Mouse (Mus musculus) heart, embryonic 10.5 days (tissue): ENCODE measurements around the gene Cdc37. TPM values are rescaled to one million over a fixed set of nuclear protein-coding genes. Genes with fewer than 3 reads are reported as not detected.

Experiments used
- DNase-seq: peaks from one replicate; pipeline ENCODE4 v3.0.0-alpha.2; 2017; ENCODE audit warnings: low spot score
- H3K27ac ChIP-seq: fragments of 300-500 bp; sonication (generic); 2 replicates; pipeline ENCODE4 v1.5.1; 2016; ENCODE audit warnings: mild to moderate bottlenecking
- H3K27me3 ChIP-seq: fragments of 300-500 bp; sonication (generic); 2 replicates; pipeline ENCODE4 v1.6.1; 2016; ENCODE audit warnings: mild to moderate bottlenecking; ENCODE audit not compliant: poor library complexity, insufficient read depth, severe bottlenecking
- H3K36me3 ChIP-seq: fragments of 300-500 bp; sonication (generic); 2 replicates; pipeline ENCODE4 v1.6.1; 2016; ENCODE audit warnings: mild to moderate bottlenecking, moderate library complexity
- H3K4me1 ChIP-seq: fragments of 300-500 bp; sonication (generic); 2 replicates; pipeline ENCODE4 v1.6.1; 2016; ENCODE audit warnings: mild to moderate bottlenecking
- H3K4me3 ChIP-seq: fragments of 300-500 bp; sonication (generic); 2 replicates; pipeline ENCODE4 v1.5.1; 2016; ENCODE audit warnings: mild to moderate bottlenecking, moderate library complexity
- H3K9me3 ChIP-seq: fragments of 300-500 bp; sonication (generic); 2 replicates; pipeline ENCODE4 v1.6.1; 2016; ENCODE audit warnings: mild to moderate bottlenecking, moderate library complexity
- WGBS: fragments of 180-500 bp; shearing (Covaris S2); methylation state at CpG from one replicate; pipeline ENCODE4 v1.1.7; 2016; 5-methylcytosine and 5-hydroxymethylcytosine counted together
- polyA plus RNA-seq: library from polyadenylated mRNA; unstranded; fragments of >200 nt; fragmentation: Nextera tagmentation; extraction: Ambion mirVana; gene quantifications from 2 replicates; pipeline ENCODE4 v1.2.1, GENCODE M21; 2016

Gene Cdc37
- polyA plus RNA-seq, 1 experiment from 2014 or later = 333 TPM

GRCm38 (mm10) chr9:21141922-21142321, 7.9 kb downstream of the Cdc37 start:
- Histone ChIP-seq H3K27me3 (no peaks in the 10 kb centered on the region), H3K4me3 (no peak overlapping the region), H3K36me3 (peaks cover 90% of the 10 kb centered on the region), H3K27ac (no peak overlapping the region), H3K4me1 (peaks cover 16% of the 10 kb centered on the region), H3K9me3 (no peaks in the 10 kb centered on the region)
- DNase-seq = no peak
- 94% methylated on average over 14 of the region's 14 CpGs for WGBS

- no peak overlapping the region for H3K27ac ChIP-seq
- DNase-seq = no peak
- peaks cover 10% of the 10 kb centered on the region; the same call in 1 of the 2 replicates for H3K4me1 ChIP-seq
- no peaks in the 10 kb centered on the region for H3K9me3 ChIP-seq
- no peaks in the 10 kb centered on the region for H3K27me3 ChIP-seq
- WGBS = 75% methylated on average over 4 of the region's 4 CpGs
- H3K4me3 ChIP-seq = no peak overlapping the region
- peaks cover 61% of the 10 kb centered on the region for H3K36me3 ChIP-seq
Observed at GRCm38 (mm10) chr9:21138386-21138785, 11.4 kb downstream of the Cdc37 start.

- H3K36me3 ChIP-seq = peaks cover 49% of the 10 kb centered on the region
- no peaks in the 10 kb centered on the region for H3K27me3 ChIP-seq
- H3K27ac ChIP-seq = no peak overlapping the region
- H3K4me1 ChIP-seq = peaks cover 10% of the 10 kb centered on the region; the same call in 1 of the 2 replicates
- H3K9me3 ChIP-seq = no peaks in the 10 kb centered on the region
- 51% methylated on average over 3 of the region's 3 CpGs for WGBS
- DNase-seq = no peak
- no peak overlapping the region for H3K4me3 ChIP-seq
Observed at GRCm38 (mm10) chr9:21137229-21137628, 12.6 kb downstream of the Cdc37 start.

GRCm38 (mm10) chr9:21136401-21136800, 13.4 kb downstream of the Cdc37 start:
- H3K27ac ChIP-seq = no peak overlapping the region
- 71% methylated on average over 6 of the region's 6 CpGs for WGBS
- peaks cover 10% of the 10 kb centered on the region; the same call in 1 of the 2 replicates for H3K4me1 ChIP-seq
- no peak overlapping the region for H3K4me3 ChIP-seq
- no peaks in the 10 kb centered on the region for H3K27me3 ChIP-seq
- DNase-seq = no peak
- peaks cover 41% of the 10 kb centered on the region for H3K36me3 ChIP-seq
- H3K9me3 ChIP-seq = no peaks in the 10 kb centered on the region

GRCm38 (mm10) chr9:21135941-21136381, 13.8 kb downstream of the Cdc37 start:
- DNase-seq = no peak
- H3K9me3 ChIP-seq = no peaks in the 10 kb centered on the region
- WGBS = 68% methylated on average over 1 of the region's 1 CpGs
- H3K27ac ChIP-seq = no peak overlapping the region
- H3K4me1 ChIP-seq = peaks cover 10% of the 10 kb centered on the region; the same call in 1 of the 2 replicates
- H3K36me3 ChIP-seq = peaks cover 37% of the 10 kb centered on the region
- H3K4me3 ChIP-seq = no peak overlapping the region
- H3K27me3 ChIP-seq = no peaks in the 10 kb centered on the region

- no peaks in the 10 kb centered on the region for H3K9me3 ChIP-seq
- H3K4me3 ChIP-seq = no peak overlapping the region
- no peaks in the 10 kb centered on the region for H3K27me3 ChIP-seq
- H3K27ac ChIP-seq = no peak overlapping the region
- no peak for DNase-seq
- H3K4me1 ChIP-seq = peaks cover 12% of the 10 kb centered on the region
- peaks cover 31% of the 10 kb centered on the region for H3K36me3 ChIP-seq
- 78% methylated on average over 4 of the region's 4 CpGs for WGBS
Observed at GRCm38 (mm10) chr9:21135329-21135890, 14.4 kb downstream of the Cdc37 start.

- Histone ChIP-seq H3K27me3 (no peaks in the 10 kb centered on the region), H3K27ac (no peak overlapping the region), H3K4me1 (peaks cover 16% of the 10 kb centered on the region), H3K4me3 (no peak overlapping the region), H3K36me3 (peaks cover 25% of the 10 kb centered on the region), H3K9me3 (no peaks in the 10 kb centered on the region)
- WGBS = 70% methylated on average over 9 of the region's 9 CpGs
- no peak for DNase-seq
Observed at GRCm38 (mm10) chr9:21134595-21135328, 15.0 kb downstream of the Cdc37 start.

- Histone ChIP-seq H3K4me1 (peaks cover 16% of the 10 kb centered on the region), H3K4me3 (no peak overlapping the region), H3K27me3 (no peaks in the 10 kb centered on the region), H3K9me3 (no peaks in the 10 kb centered on the region), H3K27ac (no peak overlapping the region), H3K36me3 (peaks cover 10% of the 10 kb centered on the region)
- DNase-seq = no peak
- WGBS = 72% methylated on average over 9 of the region's 9 CpGs
Observed at GRCm38 (mm10) chr9:21133064-21133707, 16.6 kb downstream of the Cdc37 start.

GRCm38 (mm10) chr9:21132102-21132775, 17.5 kb downstream of the Cdc37 start:
- no peak overlapping the region for H3K27ac ChIP-seq
- H3K36me3 ChIP-seq = peaks cover 6% of the 10 kb centered on the region; the same call in 1 of the 2 replicates
- no peak for DNase-seq
- no peaks in the 10 kb centered on the region for H3K9me3 ChIP-seq
- no peak overlapping the region for H3K4me3 ChIP-seq
- H3K4me1 ChIP-seq = peaks cover 16% of the 10 kb centered on the region
- no peaks in the 10 kb centered on the region for H3K27me3 ChIP-seq
- 81% methylated on average over 12 of the region's 12 CpGs for WGBS

- H3K4me1 ChIP-seq = peaks cover 23% of the 10 kb centered on the region
- no peaks in the 10 kb centered on the region for H3K9me3 ChIP-seq
- peak within 1 kb of the TSS; percentile 67 for H3K4me3 ChIP-seq
- 6% methylated on average over 37 of the region's 37 CpGs for WGBS
- H3K27me3 ChIP-seq = no peaks in the 10 kb centered on the region
- peaks cover 7% of the 10 kb centered on the region for H3K36me3 ChIP-seq
- H3K27ac ChIP-seq = peak within 1 kb of the TSS; percentile 85
- peak; percentile 99 for DNase-seq
Observed at GRCm38 (mm10) chr9:21131059-21131956, 18.5 kb downstream of the Cdc37 start, which contains the start of gene Tyk2. Gene Tyk2, minus strand, starts transcription at chr9:21131243.

- H3K9me3 ChIP-seq = no peaks in the 10 kb centered on the region
- peaks cover 41% of the 10 kb centered on the region for H3K36me3 ChIP-seq
- H3K4me1 ChIP-seq = peaks cover 17% of the 10 kb centered on the region
- H3K27ac ChIP-seq = no peak overlapping the region; the same call in 1 of the 2 replicates
- DNase-seq = peak; percentile 88
- 52% methylated on average over 2 of the region's 2 CpGs for WGBS
- no peak overlapping the region for H3K4me3 ChIP-seq
- no peaks in the 10 kb centered on the region for H3K27me3 ChIP-seq
Observed at GRCm38 (mm10) chr9:21126259-21126627, 23.5 kb downstream of the Cdc37 start.
